Mouse (Mus musculus) liver, embryonic 14.5 days (tissue): Measurements from ENCODE around the gene Dnah17. TPM values are rescaled to one million over a fixed set of nuclear protein-coding genes. Genes with fewer than 3 reads are reported as not detected.
A peak's percentile ranks its signal among the peaks of the same experiment; 100 is the strongest.

Source experiments
- ATAC-seq: fragments of 200-750 bp; cut with Nextera tagmentation; 2 replicates; pipeline ENCODE4 v1.8.0; 2017; ENCODE audit warnings: moderate number of reproducible peaks, mild to moderate bottlenecking, moderate library complexity; ENCODE audit not compliant: insufficient read depth
- DNase-seq, 3 experiments: peaks; one replicate each; pipeline ENCODE4 v3.0.0-alpha.2; 2012 to 2013; ENCODE audit warnings: low read depth in 3 of 3, low spot score in 3 of 3
- H3K27ac ChIP-seq: fragments of 300-500 bp; sonication (generic); 2 replicates; pipeline ENCODE4 v1.5.1; 2014; ENCODE audit warnings: moderate library complexity, mild to moderate bottlenecking, control low read depth, inconsistent platforms
- H3K27me3 ChIP-seq: fragments of 300-500 bp; sonication (generic); 2 replicates; pipeline ENCODE4 v1.6.1; 2014; ENCODE audit warnings: mild to moderate bottlenecking, low read length, moderate library complexity; ENCODE audit not compliant: control insufficient read depth, insufficient read depth
- H3K36me3 ChIP-seq: fragments of 300-500 bp; sonication (generic); replicated peaks from 2 replicates; pipeline ENCODE4 v1.6.1; 2014; ENCODE audit warnings: low read depth; ENCODE audit not compliant: control insufficient read depth, insufficient read depth
- H3K4me1 ChIP-seq, 2 experiments: fragments of 200-500 bp in 1 of 2; fragments of 300-500 bp in 1 of 2; sonication (generic) in 1 of 2; replicated peaks; 2 replicates each; pipeline ENCODE4 v1.6.1; 2012 to 2014; ENCODE audit warnings: antibody characterized with exemption in 1 of 2, inconsistent platforms in 1 of 2, low read length in 1 of 2; ENCODE audit not compliant: control insufficient read depth in 2 of 2, insufficient read depth in 2 of 2
- H3K4me2 ChIP-seq: fragments of 300-500 bp; sonication (generic); 2 replicates; pipeline ENCODE4 v1.6.1; 2014; ENCODE audit warnings: low read depth, mild to moderate bottlenecking, control low read depth, moderate library complexity
- H3K4me3 ChIP-seq, 2 experiments: fragments of 200-500 bp in 1 of 2; fragments of 300-500 bp in 1 of 2; sonication (generic) in 1 of 2; 2 replicates each; pipeline ENCODE4 v1.5.1; 2012 to 2014; ENCODE audit warnings: low read depth in 2 of 2, low read length in 2 of 2, mild to moderate bottlenecking in 2 of 2, control low read depth in 1 of 2, inconsistent platforms in 1 of 2, moderate library complexity in 1 of 2; ENCODE audit not compliant: insufficient read depth in 1 of 2
- H3K9ac ChIP-seq: fragments of 300-500 bp; sonication (generic); replicated peaks from 2 replicates; pipeline ENCODE4 v1.6.1; 2014; ENCODE audit warnings: mild to moderate bottlenecking, control low read depth, moderate library complexity
- H3K9me3 ChIP-seq: fragments of 300-500 bp; sonication (generic); 2 replicates; pipeline ENCODE4 v1.6.1; 2016; ENCODE audit warnings: low read length, mixed read lengths; ENCODE audit not compliant: control insufficient read depth
- CTCF ChIP-seq: IDR thresholded peaks from 2 replicates; pipeline ENCODE4 v1.5.1; 2016; ENCODE audit warnings: antibody characterized with exemption, low read depth, control low read depth
- EP300 ChIP-seq: IDR thresholded peaks from 2 replicates; pipeline ENCODE4 v1.6.1; 2016; ENCODE audit warnings: antibody characterized with exemption, low read depth
- WGBS: fragments of 180-500 bp; shearing (Covaris S2); extraction: QIAGEN DNeasy Blood & Tissue Kit; methylation state at CpG from one replicate; pipeline ENCODE4 v1.1.7; 2014; ENCODE audit not compliant: insufficient replicate concordance; 5-methylcytosine and 5-hydroxymethylcytosine counted together
- polyA plus RNA-seq, 2 experiments: library from polyadenylated mRNA; depleted of rRNA in 1 of 2; stranded (reverse) in 1 of 2; unstranded in 1 of 2; fragments of >200 nt; fragmentation: Nextera tagmentation in 1 of 2; extraction: Ambion mirVana in 1 of 2; gene quantifications; 2 replicates each; pipeline versions ENCODE4 v1.2.1 to v1.2.3; 2012 to 2014

The Dnah17 gene
- polyA plus RNA-seq, 2 experiments: 0.04 to 0.10 TPM

DNA sequence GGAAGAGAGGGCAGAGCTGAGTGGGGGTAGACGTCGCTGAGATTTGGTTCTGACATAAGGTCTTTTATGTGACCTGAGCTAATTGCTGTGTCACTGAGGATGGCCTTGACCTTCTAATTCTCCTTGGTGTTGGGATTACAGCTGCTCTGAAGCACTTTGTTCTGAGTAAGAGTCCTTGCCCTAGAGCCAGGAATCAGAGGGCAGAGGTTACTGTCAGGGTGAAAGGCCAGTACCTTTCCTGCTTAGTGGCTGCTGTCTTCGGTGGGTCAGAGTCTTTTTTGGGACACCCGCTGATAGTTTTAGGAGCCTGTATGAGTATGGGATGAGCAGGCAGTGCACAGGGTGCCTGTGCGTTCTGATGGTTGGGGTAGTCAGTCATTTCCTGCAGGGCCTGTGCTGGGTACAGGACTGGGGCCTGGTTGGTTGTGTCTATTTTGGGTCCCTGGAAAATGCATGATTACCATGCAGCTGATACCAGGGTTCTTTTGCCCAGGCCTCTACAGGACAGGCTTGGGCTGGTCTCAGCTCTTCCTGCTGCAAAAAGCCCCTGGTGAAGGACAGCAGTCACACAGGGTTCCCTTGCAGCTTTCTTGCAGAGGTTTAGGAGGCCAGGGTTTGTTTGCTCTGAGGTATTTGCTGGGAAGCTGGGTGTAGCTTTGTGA lies 122.2 kb downstream of the Dnah17 start:
- Histone ChIP-seq H3K9me3 (no peaks in the 10 kb centered on the region), H3K9ac (no peak overlapping the region), H3K27me3 (no peaks in the 10 kb centered on the region), H3K4me1 (peaks cover 12 to 17% of the 10 kb centered on the region in 2 experiments), H3K27ac (peak overlapping the region; percentile 23), H3K36me3 (peaks cover 28% of the 10 kb centered on the region), H3K4me2 (peak overlapping the region; percentile 11; the same call in 1 of the 2 replicates), H3K4me3 (no peak overlapping the region)
- no peak for DNase-seq
- 55% methylated on average over 5 of the region's 5 CpGs for WGBS
- ATAC-seq: no peak
- TF ChIP-seq EP300: no peak
- no peak for TF ChIP-seq CTCF

DNA sequence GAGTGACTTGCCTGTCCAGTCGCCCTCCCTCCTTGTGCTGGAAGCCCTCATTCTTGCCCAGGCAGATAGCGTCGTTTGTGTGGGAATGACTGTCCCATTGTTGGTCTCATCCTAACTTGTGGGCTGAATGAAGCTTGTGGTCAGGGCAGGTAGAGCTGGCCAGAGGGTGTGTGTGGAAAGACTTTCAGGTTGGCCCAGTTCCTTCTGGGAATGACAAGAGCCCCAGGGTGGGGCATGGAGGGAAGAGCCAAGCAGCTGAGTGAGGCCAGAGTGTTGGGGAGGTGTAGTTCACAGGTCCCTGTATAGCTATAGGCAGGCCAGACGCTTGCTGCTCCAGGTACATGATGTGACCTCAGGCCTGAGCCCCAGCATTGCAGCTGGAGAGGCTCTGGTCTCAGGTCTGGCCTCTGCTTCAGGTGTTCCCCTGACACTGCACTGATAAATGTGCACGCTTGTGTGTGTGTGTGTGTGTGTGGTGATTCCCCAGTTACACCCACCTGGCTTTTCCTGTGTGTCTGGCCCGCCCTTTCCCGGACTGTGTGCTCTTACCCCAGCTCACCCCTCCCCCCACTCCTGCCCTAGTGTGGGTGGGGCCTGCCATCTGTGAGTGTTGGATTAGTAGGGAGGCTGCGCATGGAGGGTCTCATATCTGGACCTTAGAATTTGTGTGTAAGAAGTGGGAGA lies 122.8 kb downstream of the Dnah17 start:
- WGBS: 37% methylated on average over 8 of the region's 8 CpGs
- DNase-seq: peak in 2 of 3 experiments; percentile 44 to 65
- Histone ChIP-seq H3K36me3 (peaks cover 33% of the 10 kb centered on the region), H3K4me2 (peak overlapping the region; percentile 11; the same call in 1 of the 2 replicates), H3K27me3 (no peaks in the 10 kb centered on the region), H3K9me3 (no peaks in the 10 kb centered on the region), H3K9ac (0 out of 2 replicates have a peak overlapping the region, but pooled peaks have one; percentile 16), H3K4me1 (peaks cover 12 to 17% of the 10 kb centered on the region in 2 experiments), H3K27ac (peak overlapping the region; percentile 36), H3K4me3 (no peak overlapping the region)
- TF ChIP-seq CTCF (no peak), EP300 (0 out of 2 replicates have a peak, but pooled peaks have one; percentile 20)
- peak; percentile 73 for ATAC-seq

DNA sequence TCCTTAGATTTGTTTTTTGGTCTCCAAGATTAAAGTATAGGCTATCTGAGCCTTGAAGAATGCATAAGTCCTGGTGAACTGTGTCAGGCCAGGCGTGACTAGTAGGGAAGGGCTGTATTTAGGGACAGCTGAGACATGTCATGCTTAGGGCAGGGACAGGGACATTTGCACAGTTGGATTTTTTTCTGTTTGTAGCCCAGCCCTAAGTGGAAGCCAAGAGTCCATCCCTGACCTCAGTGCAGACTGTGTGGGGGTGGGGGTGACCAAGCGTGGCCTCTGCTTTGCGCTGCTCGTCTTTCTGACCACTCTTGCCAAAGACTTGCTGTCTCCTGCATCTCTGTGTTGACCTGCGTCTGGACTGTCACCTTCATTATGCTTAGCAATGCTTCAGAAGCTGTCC lies 126.2 kb downstream of the Dnah17 start:
- no peak overlapping the region for H3K27ac ChIP-seq
- peaks cover 42% of the 10 kb centered on the region for H3K36me3 ChIP-seq

DNA sequence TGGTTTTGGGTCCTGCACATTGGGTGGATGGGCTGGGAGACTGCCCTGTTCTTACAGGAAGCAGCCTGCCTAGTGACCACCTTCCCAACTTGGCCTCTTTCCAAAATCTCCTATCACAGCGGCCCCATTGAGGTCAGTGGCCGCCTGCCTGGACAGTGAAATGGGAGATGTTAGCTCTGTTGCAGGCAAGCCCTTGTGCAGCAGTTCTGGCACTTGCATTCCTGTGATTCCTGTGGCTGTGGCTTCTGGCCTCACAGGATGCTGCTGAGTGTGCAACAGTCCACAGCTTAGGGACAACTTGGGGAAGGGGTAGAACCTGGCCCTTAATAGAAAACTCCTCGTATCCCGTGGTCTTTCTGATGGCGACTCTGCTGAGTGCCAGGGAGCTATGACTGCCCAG lies 126.7 kb downstream of the Dnah17 start:
- H3K27ac ChIP-seq: no peak overlapping the region
- 65% methylated on average over 5 of the region's 5 CpGs for WGBS
- H3K36me3 ChIP-seq: peaks cover 42% of the 10 kb centered on the region
- DNase-seq (no peak), ATAC-seq (no peak)
- no peaks in the 10 kb centered on the region for H3K9me3 ChIP-seq
- H3K27me3 ChIP-seq: no peaks in the 10 kb centered on the region
- H3K4me3 ChIP-seq: no peak overlapping the region
- TF ChIP-seq EP300 (no peak), CTCF (no peak)
- peaks cover 33 to 41% of the 10 kb centered on the region in 2 experiments for H3K4me1 ChIP-seq
- H3K4me2 ChIP-seq: no peak overlapping the region
- no peak overlapping the region for H3K9ac ChIP-seq

More for the DNA sequence above, 126.2 kb downstream of the Dnah17 start:
- 81% methylated on average over 5 of the region's 5 CpGs for WGBS
- H3K9me3 ChIP-seq: no peaks in the 10 kb centered on the region
- H3K4me1 ChIP-seq: peaks cover 33 to 42% of the 10 kb centered on the region in 2 experiments
- H3K4me2 ChIP-seq: no peak overlapping the region
- no peak for ATAC-seq
- no peak for TF ChIP-seq EP300
- no peak for TF ChIP-seq CTCF
- no peak for DNase-seq
- H3K4me3 ChIP-seq: no peak overlapping the region
- no peak overlapping the region for H3K9ac ChIP-seq
- H3K27me3 ChIP-seq: no peaks in the 10 kb centered on the region

DNA sequence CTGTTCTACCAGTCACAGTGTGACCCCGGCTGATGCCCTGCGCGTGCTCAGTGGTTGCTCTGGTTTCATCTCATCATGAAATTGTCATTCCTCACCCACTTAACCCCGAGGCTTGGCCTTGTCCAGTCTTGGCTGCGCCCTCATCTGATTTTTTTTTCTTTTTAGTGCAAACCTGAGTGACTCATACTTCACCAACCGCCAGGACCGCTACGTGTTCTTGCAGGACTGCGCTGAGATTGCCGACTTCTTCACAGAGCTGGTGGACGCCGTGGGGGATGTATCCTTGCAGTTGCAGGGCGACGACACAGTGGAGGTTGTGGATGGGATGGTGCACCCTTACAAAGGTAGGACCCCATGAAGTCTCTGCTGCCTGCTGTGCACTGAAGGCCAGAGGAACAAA lies 127.3 kb downstream of the Dnah17 start:
- no peak for TF ChIP-seq CTCF
- TF ChIP-seq EP300: no peak
- Histone ChIP-seq H3K4me1 (peaks cover 30 to 36% of the 10 kb centered on the region in 2 experiments), H3K27me3 (no peaks in the 10 kb centered on the region), H3K4me2 (no peak overlapping the region), H3K27ac (no peak overlapping the region), H3K36me3 (peaks cover 42% of the 10 kb centered on the region), H3K9ac (no peak overlapping the region), H3K4me3 (no peak overlapping the region), H3K9me3 (no peaks in the 10 kb centered on the region)
- no peak for ATAC-seq
- DNase-seq: no peak
- WGBS: 90% methylated on average over 14 of the region's 14 CpGs
